Mouse (Mus musculus) T-helper 17 cell (primary cell): Measurements from ENCODE around the gene Slc22a3.

Experiments used
- in situ Hi-C, 2 experiments: fragments of 300-600 bp; cut with MboI, MseI; formaldehyde crosslinking; loops; 1 replicate in 1 of 2; 2 replicates in 1 of 2; pipeline ENCODE4 v1.15.1; 2025; ENCODE audit warnings: high pct_unique_total_duplicates in 2 of 2

The Slc22a3 gene

DNA sequence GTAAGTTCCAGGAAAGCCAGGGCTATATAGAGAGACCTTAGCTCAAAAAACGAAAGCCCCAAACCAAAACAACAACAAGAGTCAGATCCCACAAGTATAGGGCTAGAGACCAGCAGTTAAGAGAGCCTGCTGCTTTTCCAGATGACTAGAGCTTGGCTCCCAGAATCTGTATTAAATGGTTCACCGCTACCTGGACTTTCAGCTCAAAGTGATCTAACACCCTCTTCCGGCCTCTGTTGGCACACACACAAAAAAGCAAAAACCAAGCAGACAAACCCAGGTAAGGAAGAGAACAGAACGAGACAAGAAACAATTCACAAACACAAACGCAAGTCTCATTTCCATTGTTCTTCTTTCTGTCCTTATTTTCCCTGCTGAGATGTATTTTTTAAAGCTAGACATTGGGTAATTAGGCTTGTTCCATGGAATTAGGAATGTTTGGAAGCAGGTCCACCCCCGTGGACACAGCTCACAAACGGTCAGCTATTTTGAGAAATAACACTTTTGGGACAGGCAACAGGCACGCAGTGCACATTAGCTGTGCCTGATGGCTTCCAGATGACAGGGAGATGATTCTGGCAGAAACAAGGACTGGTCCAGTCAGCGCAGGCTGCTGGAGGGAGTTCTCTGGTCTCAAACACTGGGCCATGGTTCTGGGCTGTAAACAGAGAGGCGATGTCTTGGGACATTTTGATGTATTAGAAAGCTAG is 95.2 kb downstream of the Slc22a3 start:
- in situ Hi-C loops = loop anchor here in 1 of 2 experiments (10.0 kb wide), 1 partner anchor 252 kb away; no protein-coding TSS in a partner anchor

DNA sequence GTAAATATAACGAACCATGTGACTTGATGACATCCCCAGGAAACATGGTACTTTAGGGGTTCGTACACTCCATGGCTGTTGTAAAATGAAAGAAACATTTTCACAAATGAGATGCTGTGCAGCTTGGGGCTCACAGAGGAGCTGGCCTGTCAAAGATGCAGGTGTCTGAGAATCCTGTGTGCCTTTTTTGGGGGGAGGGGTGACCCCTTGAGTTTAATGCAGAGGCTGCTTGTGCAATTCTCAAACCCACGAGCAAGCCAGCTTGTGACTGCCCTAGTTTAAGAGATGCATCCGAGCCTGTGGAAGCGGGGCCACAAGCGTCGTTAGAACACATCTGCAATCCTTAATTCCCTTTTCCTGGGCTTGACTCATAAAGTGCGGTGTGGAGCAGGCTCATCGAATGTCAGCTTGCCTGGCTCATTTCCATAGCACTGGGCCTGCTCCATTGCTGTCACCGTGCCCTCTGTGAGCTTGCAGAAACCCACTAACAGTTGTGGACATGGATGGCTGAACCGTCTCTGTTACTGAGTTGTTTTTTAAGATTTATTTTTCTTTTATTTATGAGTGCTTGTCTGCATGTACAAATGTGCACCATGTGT is 98.1 kb downstream of the Slc22a3 start:
- in situ Hi-C loops = no loop called here

DNA sequence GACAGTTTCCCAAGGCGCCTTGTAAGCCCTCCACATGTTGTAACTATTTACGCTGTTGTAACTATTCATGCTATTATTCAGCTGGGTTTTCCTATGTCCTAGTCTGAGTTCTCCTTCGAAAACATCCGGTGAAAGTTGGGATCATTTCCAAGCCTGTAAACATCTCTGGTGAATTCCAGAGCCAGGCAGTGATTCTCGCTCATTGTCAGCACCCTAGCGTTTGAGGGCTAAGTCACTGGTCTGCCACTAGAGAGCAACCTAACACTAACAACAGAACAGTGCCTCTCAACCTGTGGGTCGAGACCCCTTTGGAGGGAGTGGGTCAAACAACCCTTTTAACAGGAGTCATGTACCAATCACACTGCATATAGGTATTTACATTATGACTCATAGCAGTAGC is 104.1 kb downstream of the Slc22a3 start:
- in situ Hi-C loops = no loop called here

DNA sequence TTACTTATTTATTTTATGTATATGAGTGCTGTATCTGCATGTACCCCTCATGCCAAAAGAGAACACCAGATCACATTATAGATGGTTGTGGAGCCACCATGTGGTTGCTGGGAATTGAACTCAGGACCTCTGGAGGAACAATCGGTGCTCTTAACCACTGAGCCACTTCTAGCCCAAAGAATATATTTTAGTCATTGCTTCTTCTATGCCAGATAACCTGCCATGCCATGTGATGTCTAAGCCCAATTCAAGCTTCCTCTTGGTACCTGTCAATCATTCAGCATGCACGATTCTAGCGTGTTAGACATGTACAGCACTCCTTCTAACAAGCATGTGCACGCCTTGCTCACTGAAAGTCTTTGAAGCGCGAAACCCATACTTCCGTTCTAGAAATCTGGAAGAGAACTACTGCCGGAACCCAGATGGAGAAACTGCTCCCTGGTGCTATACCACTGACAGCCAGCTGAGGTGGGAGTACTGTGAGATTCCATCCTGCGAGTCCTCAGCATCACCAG is 111.3 kb downstream of the Slc22a3 start:
- in situ Hi-C loops = no loop called here

DNA sequence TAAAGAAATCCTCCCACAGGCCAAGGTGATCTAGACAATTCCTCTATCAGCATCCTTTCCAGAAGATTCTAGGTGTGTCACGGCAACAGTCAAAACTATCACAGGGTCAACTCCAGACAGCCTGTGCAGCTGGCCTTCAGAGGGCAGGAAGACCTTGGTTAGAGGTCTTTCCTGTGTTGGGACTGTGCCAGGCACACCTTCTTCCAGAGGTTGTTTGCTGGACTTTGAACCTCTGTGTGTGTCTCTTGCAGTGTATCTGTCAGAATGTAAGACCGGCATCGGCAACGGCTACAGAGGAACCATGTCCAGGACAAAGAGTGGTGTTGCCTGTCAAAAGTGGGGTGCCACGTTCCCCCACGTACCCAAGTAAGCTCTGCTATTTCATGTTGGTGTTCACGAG is 119.3 kb downstream of the Slc22a3 start:
- in situ Hi-C loops = loop anchor here in 1 of 2 experiments (5.0 kb wide), 1 partner anchor 341 kb away; no protein-coding TSS in a partner anchor

DNA sequence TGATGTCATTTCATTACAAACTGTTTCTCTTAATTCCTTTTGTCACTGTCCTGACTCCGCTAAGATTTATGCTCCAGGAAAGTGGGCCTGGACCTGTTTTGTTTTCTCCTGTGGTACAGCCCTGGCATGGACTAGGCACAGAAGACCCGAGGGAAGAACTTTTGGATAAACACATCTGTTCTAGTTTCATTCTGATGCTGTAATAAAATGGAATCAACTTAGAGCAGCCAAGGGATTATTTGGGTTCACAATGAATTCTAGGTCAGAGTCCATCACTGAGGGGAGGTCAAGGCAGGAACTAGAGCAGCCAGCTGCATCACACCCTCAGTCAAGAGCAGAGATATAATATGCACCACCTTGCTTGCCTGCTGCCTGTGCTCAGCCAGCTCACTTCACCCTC is 119.7 kb downstream of the Slc22a3 start:
- in situ Hi-C loops = loop anchor here in 1 of 2 experiments (5.0 kb wide), 1 partner anchor 340 kb away; no protein-coding TSS in a partner anchor

DNA sequence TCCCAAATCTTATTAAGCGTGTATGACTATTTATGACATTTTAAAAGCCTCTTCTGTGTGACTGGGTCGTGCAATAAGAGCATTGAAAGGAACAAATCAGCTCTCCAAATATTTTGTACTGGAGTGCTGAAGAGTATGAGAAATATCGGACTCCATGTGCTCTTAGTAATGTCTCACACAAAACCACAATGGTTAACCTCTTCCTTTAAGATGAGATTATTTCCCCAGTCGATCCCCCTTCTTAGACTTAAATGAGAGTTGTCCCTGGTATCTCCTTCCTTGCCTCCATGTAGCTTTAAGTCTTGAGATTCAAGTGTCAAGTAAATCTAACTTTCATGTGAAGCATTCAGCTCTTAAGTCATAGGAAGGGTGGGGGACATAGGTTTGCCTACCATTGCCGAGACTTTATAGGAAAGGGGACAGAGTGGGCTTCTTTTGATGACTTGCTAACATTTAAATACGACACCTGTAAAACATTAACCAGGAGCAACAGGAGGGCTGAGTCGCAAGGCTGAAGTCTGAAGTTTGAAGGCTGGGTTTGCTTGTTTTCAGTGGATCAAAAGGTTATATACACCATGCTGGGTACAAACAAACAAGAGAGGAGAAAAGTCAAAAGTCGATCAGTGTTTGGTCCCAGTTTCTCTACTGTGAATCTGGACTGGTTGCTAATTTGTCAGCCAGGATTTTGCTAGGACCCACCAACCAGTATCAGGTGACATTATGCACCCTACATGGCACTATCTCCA is 122.3 kb downstream of the Slc22a3 start:
- in situ Hi-C loops = loop anchor here in 1 of 2 experiments (5.0 kb wide), 1 partner anchor 338 kb away; no protein-coding TSS in a partner anchor

DNA sequence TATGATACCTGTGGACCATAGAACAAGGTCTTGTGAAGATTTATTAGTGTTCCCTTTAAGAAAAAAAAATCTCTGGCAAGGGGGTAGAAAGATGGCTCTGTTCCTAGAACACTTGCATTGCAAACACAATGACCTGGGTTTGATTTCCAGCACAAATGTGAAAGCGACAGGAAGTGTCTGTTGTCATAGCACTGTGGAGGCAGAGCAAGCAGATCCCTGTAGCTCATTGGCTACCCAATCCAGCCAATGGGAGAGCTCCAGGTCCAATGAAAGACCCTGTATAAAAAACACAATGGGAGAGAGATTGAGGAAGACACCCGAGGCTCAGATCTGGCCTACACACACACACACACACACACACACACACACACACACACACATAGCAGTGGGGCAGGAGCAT is 125.0 kb downstream of the Slc22a3 start:
- in situ Hi-C loops = loop anchor here (5.0 kb wide), 2 partner anchors 335 to 355 kb away; no protein-coding TSS in a partner anchor

DNA sequence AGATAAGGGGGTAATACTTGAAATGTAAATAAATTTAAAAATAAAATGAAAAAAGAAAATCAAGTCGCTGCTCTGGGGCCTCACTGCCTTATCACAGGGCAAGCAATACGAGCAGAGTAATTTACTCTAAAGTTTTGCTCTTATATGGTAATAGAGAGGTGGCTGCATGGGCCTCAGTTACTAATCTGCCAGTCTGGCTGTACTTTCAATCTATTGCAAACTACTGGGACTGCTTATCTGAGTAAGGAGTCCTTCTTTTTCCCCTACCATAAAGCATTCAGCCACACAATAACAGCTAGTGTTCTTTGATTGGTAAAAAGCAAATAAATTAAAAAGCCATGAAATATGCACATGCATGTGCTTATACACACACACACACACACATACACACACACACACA is 125.9 kb downstream of the Slc22a3 start:
- in situ Hi-C loops = loop anchor here (5.0 kb wide), 2 partner anchors 334 to 354 kb away; no protein-coding TSS in a partner anchor

DNA sequence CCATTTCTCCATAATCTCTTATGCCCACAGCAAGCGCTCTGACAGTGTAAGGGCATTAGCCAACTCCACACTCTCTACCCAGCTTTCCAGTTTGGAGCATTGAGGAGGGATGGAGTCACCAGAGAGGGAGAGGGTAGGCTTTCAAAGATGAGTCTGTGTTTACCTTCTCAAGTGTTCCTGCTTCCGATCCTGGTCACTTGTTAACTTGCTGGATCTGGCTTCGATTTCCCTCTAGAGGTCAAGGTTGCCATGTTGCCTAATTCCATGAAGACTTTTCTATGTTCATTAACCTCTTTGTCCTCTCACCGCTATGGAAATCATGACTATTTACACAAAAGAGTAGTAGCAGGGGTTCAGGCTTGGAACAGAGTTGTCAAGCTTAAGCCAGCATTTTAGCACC is 127.2 kb downstream of the Slc22a3 start:
- in situ Hi-C loops = loop anchor here (5.0 kb wide), 2 partner anchors 333 to 353 kb away; no protein-coding TSS in a partner anchor

DNA sequence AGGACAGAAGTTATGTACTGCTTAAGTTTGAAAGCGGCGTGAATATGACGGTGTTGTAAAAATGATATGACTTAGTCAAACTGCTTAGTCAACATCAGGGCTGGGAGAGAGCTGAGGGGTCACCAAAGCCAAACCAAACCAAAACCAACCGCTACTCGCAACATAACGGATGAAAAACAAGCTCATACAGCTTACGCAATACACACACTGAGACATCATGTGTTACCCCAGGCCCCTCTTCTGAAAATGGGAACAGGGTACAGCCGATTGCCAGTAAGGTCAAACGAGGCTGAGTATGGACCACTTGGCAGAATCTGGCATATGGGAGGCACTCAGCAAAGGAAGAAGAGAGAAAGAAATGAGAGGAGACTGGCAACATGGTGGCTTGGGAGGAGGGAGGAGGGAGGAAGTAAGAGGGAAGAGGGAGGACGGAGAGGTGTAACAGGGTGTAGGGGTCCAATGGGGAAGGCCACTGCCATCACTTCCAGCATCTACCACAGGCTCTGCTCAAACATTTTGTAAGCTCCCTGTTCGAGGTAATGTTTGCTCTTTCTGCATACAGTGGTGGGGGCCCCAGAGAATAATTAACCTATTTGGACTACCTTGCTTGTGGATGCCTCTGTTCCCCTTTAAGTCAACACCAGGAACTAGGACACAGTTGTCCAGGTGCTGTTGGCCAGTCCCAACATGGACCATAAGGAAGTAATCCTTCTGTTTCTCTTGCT is 129.4 kb downstream of the Slc22a3 start, which contains the start of gene Plg:
TSS of gene Plg (plus strand) at position 628 of the 725 bp plus-strand sequence.
- in situ Hi-C loops = no loop called here

DNA sequence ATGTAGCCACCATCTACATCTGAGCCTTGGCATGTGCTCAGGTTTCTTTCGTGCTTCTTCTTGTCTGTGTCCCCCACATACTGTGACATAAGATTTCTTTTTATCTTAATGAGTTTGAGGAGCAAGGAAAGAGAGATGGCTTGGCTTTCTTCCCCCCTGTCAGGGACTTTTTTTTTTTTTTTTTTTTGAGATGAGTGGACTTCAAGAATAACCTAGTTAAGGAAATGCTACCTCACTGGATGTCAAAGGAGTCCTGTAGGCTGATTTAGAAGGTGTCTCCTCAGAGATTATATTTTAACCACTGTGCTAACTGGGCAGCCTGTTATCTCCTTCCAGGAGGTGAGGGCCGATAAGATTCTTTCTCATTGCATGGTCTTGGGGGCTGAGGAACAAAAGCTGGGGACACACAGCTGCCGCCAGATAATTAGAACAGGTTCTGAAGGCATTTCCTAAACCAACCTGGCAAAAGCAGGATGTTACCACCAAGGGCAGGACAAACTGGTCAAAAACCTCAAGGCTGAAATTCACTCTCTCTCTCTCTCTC is 133.8 kb downstream of the Slc22a3 start:
- in situ Hi-C loops = loop anchor here in 1 of 2 experiments (5.0 kb wide), 1 partner anchor 146 kb away; no protein-coding TSS in a partner anchor

DNA sequence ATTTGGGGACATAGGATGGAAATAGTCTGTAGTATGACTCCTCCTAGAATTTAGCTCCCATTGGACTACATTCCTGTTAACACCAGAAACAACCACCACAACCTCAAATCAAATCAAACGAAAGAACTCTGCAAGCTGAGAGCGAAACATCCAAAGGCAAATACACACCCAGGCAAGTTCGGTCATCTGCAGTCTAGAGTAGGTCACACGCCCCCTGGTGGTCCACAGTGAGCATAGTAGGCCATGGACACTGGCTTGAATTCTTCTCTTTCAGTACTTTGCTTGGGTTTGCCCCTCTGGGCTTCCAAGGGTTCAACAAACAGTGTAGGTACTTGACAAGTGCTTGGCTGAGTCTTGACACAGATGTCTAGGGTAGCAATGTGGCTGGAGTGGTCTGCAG is 135.5 kb downstream of the Slc22a3 start:
- in situ Hi-C loops = loop anchor here in 1 of 2 experiments (5.0 kb wide), 1 partner anchor 145 kb away; no protein-coding TSS in a partner anchor

DNA sequence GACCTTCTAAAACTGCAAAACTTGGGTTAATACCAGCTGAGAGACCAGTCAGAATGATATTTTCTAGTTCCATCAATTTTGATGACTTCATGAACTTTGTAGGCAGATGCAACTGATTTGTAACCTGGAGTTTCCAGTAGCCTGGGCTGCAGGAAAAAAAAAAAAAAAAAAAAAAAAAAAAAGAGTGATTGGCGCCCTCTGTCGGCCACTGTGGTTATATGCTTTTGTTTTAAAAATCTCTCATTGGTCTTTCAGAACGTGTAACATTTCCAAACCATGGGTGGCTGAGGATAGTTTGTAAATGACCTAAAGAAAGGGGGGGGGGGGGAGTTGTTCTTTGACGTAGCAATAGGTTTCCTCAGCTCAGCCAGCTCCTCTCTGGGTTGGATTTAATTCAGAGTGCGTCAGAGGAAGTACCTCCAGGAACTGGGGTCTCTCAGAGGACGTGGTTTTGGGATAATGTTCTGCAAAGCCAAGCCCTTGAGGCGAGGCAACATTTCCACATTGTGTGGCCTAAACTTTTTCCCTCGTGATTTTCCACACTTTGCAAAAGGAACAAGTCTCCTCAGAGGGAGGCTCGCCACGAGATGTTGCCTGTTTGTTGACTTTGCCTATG is 136.1 kb downstream of the Slc22a3 start:
- in situ Hi-C loops = loop anchor here in 1 of 2 experiments (5.0 kb wide), 1 partner anchor 144 kb away; no protein-coding TSS in a partner anchor

DNA sequence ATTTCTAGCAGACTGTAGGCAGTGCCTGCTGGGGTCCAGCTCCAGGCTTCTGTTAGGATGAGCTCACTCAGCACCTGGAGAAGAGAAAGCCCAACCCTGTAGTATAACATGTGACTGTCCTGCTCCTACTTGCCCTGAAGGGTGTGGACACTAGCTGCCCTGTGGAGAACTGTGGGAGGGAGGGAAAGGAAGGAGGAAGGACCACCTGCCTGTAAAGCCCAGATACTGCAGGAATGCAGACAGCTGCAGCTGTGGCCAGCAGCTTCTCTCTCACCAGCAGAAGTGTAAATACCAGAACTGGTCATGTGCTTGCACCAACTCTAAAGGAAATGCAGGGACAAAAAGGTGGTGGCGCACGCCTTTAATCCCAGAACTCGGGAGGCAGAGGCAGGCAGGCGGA is 137.2 kb downstream of the Slc22a3 start:
- in situ Hi-C loops = loop anchor here in 1 of 2 experiments (5.0 kb wide), 1 partner anchor 143 kb away; no protein-coding TSS in a partner anchor

DNA sequence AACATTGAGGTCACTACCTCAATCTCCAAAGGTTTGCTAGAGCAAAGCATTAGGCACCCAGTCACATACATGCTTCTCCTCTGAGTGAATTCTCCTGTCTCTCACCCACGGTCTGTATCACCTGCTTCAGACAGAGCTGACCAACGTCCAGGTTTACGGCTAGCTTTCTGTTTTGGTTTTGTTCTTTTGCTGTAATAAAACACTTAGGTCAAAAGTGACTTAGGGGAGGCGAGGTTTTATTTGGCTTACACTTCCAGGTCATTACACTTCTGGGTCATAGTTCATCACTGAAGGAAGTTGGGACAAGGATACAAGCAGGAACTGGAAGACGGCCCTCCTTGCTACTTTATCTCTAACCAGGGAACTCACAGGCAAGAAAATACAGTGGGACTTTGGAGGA is 138.1 kb downstream of the Slc22a3 start:
- in situ Hi-C loops = no loop called here
